In the genomic region with DNA sequence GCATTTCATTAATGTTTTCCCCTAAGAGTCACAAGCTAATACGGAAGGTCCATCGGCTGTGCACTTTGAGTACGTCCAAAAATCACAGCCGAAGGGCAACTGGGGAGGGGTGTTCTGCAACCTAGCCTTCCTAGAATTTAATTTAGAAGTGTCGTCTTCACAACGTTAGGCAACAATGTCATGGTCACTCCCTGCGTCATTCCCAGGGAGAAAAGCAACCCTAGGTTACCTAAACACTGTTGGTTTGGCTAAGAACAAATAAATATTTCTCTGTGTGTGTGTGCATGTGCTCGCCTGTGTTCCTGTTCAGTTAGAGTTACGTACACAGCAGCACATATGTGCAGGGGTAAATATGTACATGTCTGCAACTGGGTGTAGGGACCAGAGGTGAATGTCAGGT, we compare ENCODE assay signal across 19 mouse cellular contexts.
"Had no signal": no experiment of that assay in that cellular context is flagged by ENCODE, and none has a peak within 500 bp of the region (broad histone marks: within the 10 kb centered on the region; RNA-seq: fewer than 3 reads in every experiment).

No protein-coding gene starts in this region.

- H3K27me3 ChIP-seq: limb, embryonic 15.5 days; midbrain, embryonic 15.5 days; neural tube, embryonic 12.5 days; neural tube, embryonic 15.5 days had no signal

- H3K9ac ChIP-seq: limb, embryonic 12.5 days; limb, embryonic 15.5 days; lung, embryonic 14.5 days; neural tube, embryonic 12.5 days had no signal

- H3K9me3 ChIP-seq: limb, embryonic 12.5 days; limb, embryonic 15.5 days; midbrain, embryonic 12.5 days; midbrain, embryonic 15.5 days; neural tube, embryonic 12.5 days; neural tube, embryonic 15.5 days had no signal

- H3K36me3 ChIP-seq: limb, embryonic 12.5 days; limb, embryonic 15.5 days; midbrain, embryonic 12.5 days; midbrain, embryonic 15.5 days; neural tube, embryonic 12.5 days; neural tube, embryonic 15.5 days had no signal

- ATAC-seq: lung, postnatal 0 days; midbrain, embryonic 15.5 days had no signal

- H3K27ac ChIP-seq: limb, embryonic 12.5 days; limb, embryonic 15.5 days; midbrain, embryonic 12.5 days; midbrain, embryonic 15.5 days; neural tube, embryonic 12.5 days; stomach, postnatal 0 days had no signal

- H3K4me3 ChIP-seq: midbrain, embryonic 12.5 days; neural tube, embryonic 12.5 days had no signal

- DNase-seq: kidney, adult 8-10 months; kidney, postnatal 14 days; kidney, postnatal 4 days; left cerebral cortex, postnatal 4 days; lung, embryonic 14.5 days; right cerebral cortex, adult 18-20 months; right cerebral cortex, postnatal 14 days; right cerebral cortex, postnatal 4 days; thymus, adult 2 months; thymus, postnatal 14 days; thymus, postnatal 4 days had no signal
